Mouse (Mus musculus) 3134 (cell line): ENCODE data around the gene Ypel4.
"Not testable (repeated sequence)": the region's sequence is repeated elsewhere in the genome, so short reads cannot be mapped to it uniquely, and the experiment has no call there.

ENCODE experiments used
- DNase-seq: peaks from one replicate; pipeline ENCODE4 v3.0.0-alpha.2; 2011; ENCODE audit warnings: low spot score; ENCODE audit not compliant: insufficient read length; ENCODE audit errors: extremely low read depth

Ypel4 gene

GRCm38 (mm10) chr2:84727172-84727858 lies 6.5 kb upstream of the Ypel4 start, which contains the start of gene Clp1:
Gene Clp1, minus strand, starts transcription at chr2:84727350.
- peak; percentile 95 for DNase-seq

- not testable (repeated sequence) for DNase-seq
Observed at GRCm38 (mm10) chr2:84728191-84728590, 5.7 kb upstream of the Ypel4 start.

GRCm38 (mm10) chr2:84731206-84731605 lies 2.7 kb upstream of the Ypel4 start:
- no peak for DNase-seq

- DNase-seq = no peak
Observed at GRCm38 (mm10) chr2:84732394-84732793, 1.5 kb upstream of the Ypel4 start.

- no peak for DNase-seq
Observed at GRCm38 (mm10) chr2:84734351-84734864, 550 bp downstream of the Ypel4 start.

- DNase-seq = no peak
Observed at GRCm38 (mm10) chr2:84734919-84735318, 1.1 kb downstream of the Ypel4 start.

GRCm38 (mm10) chr2:84735346-84735920 lies 1.6 kb downstream of the Ypel4 start:
- DNase-seq = no peak

- DNase-seq = no peak
Observed at GRCm38 (mm10) chr2:84736312-84737161, 2.7 kb downstream of the Ypel4 start.

- no peak for DNase-seq
Observed at GRCm38 (mm10) chr2:84737451-84737925, 3.6 kb downstream of the Ypel4 start.

- no peak for DNase-seq
Observed at GRCm38 (mm10) chr2:84738271-84738911, 4.5 kb downstream of the Ypel4 start.

GRCm38 (mm10) chr2:84740608-84741333 lies 6.9 kb downstream of the Ypel4 start:
- no peak for DNase-seq

- no peak for DNase-seq
Observed at GRCm38 (mm10) chr2:84741841-84742450, 8.1 kb downstream of the Ypel4 start.

GRCm38 (mm10) chr2:84742451-84743283 lies 8.8 kb downstream of the Ypel4 start:
- peak; percentile 65 for DNase-seq

GRCm38 (mm10) chr2:84743561-84743960 lies 9.7 kb downstream of the Ypel4 start, which contains the start of gene Gm19426:
Gene Gm19426, minus strand, starts transcription at chr2:84743655.
- DNase-seq = peak; percentile 85

- no peak for DNase-seq
Observed at GRCm38 (mm10) chr2:84744126-84744525, 10.3 kb downstream of the Ypel4 start.

GRCm38 (mm10) chr2:84750115-84750514 lies 16.3 kb downstream of the Ypel4 start:
- DNase-seq = no peak

- DNase-seq = no peak
Observed at GRCm38 (mm10) chr2:84756245-84756644, 22.4 kb downstream of the Ypel4 start.

- DNase-seq = no peak
Observed at GRCm38 (mm10) chr2:84757026-84757682, 23.3 kb downstream of the Ypel4 start.
